Mouse (Mus musculus) myocyte (in vitro differentiated cells): ENCODE measurements at regions not wholly inside any gene's neighbourhood (a gene's known extent, or its start where the extent isn't known, plus 50 kb on each side); places are given as distances from the start of the nearest gene placed in this dataset.

Source experiments
- H3K27me3 ChIP-seq: one replicate; pipeline ENCODE4 v1.6.1; 2011; ENCODE audit not compliant: control insufficient read depth, insufficient read depth, insufficient read length
- H3K36me3 ChIP-seq: one replicate; pipeline ENCODE4 v1.6.1; 2011; ENCODE audit not compliant: control insufficient read depth, insufficient read depth
- H3K4me2 ChIP-seq: one replicate; pipeline ENCODE4 v1.6.1; 2011; ENCODE audit warnings: low read depth, control low read depth
- H3K4me3 ChIP-seq: one replicate; pipeline ENCODE4 v1.5.1; 2011; ENCODE audit warnings: mild to moderate bottlenecking, control low read depth, moderate library complexity
- H3K79me2 ChIP-seq: one replicate; pipeline ENCODE4 v1.6.1; 2011; ENCODE audit not compliant: control insufficient read depth, insufficient read depth
- H3ac ChIP-seq: one replicate; pipeline ENCODE4 v1.6.1; 2011; ENCODE audit not compliant: control insufficient read depth, insufficient read length
- CEBPB ChIP-seq: IDR thresholded peaks from 2 replicates; pipeline ENCODE4 v1.6.1; 2011; ENCODE audit warnings: mild to moderate bottlenecking, moderate library complexity; ENCODE audit not compliant: poor library complexity, insufficient read depth, severe bottlenecking
- E2F4 ChIP-seq: IDR thresholded peaks from one replicate; pipeline ENCODE4 v1.6.1; 2011; ENCODE audit warnings: mild to moderate bottlenecking, control low read depth, moderate library complexity; ENCODE audit not compliant: insufficient read depth
- MAX ChIP-seq: IDR thresholded peaks from one replicate; pipeline ENCODE4 v1.6.1; 2011; ENCODE audit warnings: low read depth, mild to moderate bottlenecking, control low read depth
- MYOD1 ChIP-seq, 3 experiments: IDR thresholded peaks; one replicate each; pipeline ENCODE4 v1.6.1; 2011; ENCODE audit warnings: control low read depth in 2 of 3, low read depth in 2 of 3, mild to moderate bottlenecking in 2 of 3, moderate library complexity in 1 of 3; ENCODE audit not compliant: insufficient read length in 2 of 3, control insufficient read depth in 1 of 3
- MYOG ChIP-seq, 3 experiments: IDR thresholded peaks; one replicate each; pipeline ENCODE4 v1.6.1; 2011; ENCODE audit warnings: control low read depth in 2 of 3, low read depth in 2 of 3, mild to moderate bottlenecking in 2 of 3; ENCODE audit not compliant: insufficient read length in 2 of 3, control insufficient read depth in 1 of 3, insufficient read depth in 1 of 3
- POLR2A ChIP-seq: IDR thresholded peaks from one replicate; pipeline ENCODE4 v1.6.1; 2011; ENCODE audit warnings: low read depth, mild to moderate bottlenecking, control low read depth, moderate library complexity; ENCODE audit not compliant: insufficient read length
- POLR2AphosphoS2 ChIP-seq: IDR thresholded peaks from one replicate; pipeline ENCODE4 v1.6.1; 2011; ENCODE audit warnings: low read depth, control low read depth; ENCODE audit not compliant: insufficient read length
- REST ChIP-seq: IDR thresholded peaks from one replicate; pipeline ENCODE4 v1.6.1; 2011; ENCODE audit warnings: mild to moderate bottlenecking, control low read depth, moderate library complexity; ENCODE audit not compliant: insufficient read depth, insufficient read length
- SRF ChIP-seq: IDR thresholded peaks from one replicate; pipeline ENCODE4 v1.6.1; 2011; ENCODE audit warnings: low read depth; ENCODE audit not compliant: control insufficient read depth, insufficient read length
- TCF12 ChIP-seq: IDR thresholded peaks from one replicate; pipeline ENCODE4 v1.6.1; 2011; ENCODE audit warnings: mild to moderate bottlenecking, control low read depth; ENCODE audit not compliant: poor library complexity, insufficient read depth, severe bottlenecking
- TCF3 ChIP-seq: IDR thresholded peaks from one replicate; pipeline ENCODE4 v1.6.1; 2011; ENCODE audit warnings: low read depth, control low read depth; ENCODE audit not compliant: insufficient read length
- USF1 ChIP-seq: IDR thresholded peaks from one replicate; pipeline ENCODE4 v1.6.1; 2011; ENCODE audit warnings: low read depth, mild to moderate bottlenecking, control low read depth, moderate library complexity

DNA sequence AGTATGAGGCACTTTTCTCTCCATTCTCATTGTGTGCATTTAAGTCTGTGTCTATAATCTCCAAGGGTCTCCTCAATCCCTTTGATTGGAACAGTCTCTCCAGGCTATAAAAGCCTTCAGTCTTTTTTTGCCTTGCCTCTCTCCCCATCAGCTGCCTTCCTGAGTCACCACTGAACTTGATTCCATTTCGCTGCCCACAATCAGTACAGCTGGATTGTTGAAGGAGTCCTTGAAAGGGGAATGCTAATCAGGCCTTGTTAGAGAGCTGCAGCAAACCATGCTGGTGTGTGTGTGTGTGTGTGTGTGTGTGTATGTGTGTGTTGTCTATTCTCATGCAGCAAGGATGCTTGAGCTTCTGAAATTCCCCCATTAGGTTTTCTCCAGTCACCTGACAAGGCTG, 129.3 kb upstream of the Parp11 start:
- H3K4me2 ChIP-seq: no peak overlapping the region
- H3K27me3 ChIP-seq: peaks cover 5% of the 10 kb centered on the region
- no peaks in the 10 kb centered on the region for H3K79me2 ChIP-seq
- H3K4me3 ChIP-seq: no peak overlapping the region
- no peak for TF ChIP-seq REST
- no peak for TF ChIP-seq USF1
- no peaks in the 10 kb centered on the region for H3K36me3 ChIP-seq
- H3ac ChIP-seq: no peak overlapping the region

DNA sequence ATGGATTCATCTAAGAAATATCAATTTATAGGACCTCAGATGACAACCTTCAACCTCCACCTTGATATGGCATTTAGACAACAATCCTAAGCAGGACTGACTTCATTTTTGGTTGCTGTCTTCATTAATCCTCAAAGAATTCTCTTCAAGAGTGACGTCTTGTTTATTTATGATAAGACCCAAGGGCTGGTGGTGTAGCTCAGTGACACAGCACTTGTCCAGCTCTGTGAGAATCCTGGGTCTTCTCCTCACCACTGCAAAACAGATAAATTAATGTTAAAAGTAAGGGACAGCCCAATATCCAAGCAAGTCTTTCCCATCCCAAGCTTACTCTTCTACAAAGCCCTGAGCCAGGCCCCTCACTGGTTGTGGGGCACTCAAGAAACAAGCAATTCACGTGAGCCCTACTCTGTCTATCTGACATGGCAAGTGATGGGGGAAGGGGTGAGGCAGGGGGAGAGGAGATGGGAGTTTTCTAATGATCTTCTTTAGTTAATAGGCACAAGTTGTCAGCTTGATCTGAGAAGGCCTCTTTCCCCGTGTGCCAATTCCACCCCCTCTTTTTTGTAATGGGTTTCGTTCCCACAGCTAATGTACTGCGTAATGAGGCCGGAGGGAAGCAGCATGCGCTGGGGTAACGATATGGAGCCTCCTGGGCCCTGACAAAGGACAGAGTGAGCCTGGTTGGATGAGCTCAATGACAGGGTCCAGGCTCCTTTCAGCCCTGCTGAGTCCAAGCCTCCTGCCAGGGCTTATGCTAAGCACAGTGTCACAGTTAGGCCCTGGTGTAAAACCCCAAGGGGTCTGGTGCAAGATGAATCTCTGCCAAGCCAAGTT, 127.7 kb upstream of the Parp11 start:
- Histone ChIP-seq H3K27me3 (peaks cover 5% of the 10 kb centered on the region), H3K4me2 (no peak overlapping the region), H3ac (no peak overlapping the region), H3K36me3 (no peaks in the 10 kb centered on the region), H3K79me2 (no peaks in the 10 kb centered on the region), H3K4me3 (no peak overlapping the region)
- TF ChIP-seq MAX: no peak
- no peak for TF ChIP-seq USF1
- no peak for TF ChIP-seq POLR2A
- no peak for TF ChIP-seq E2F4
- no peak for TF ChIP-seq SRF
- TF ChIP-seq MYOG (IDR thresholded peaks at IDR 0.05; ENCODE audit: control insufficient read depth in 1 of 3, insufficient read depth in 1 of 3, insufficient read length in 2 of 3, low read depth in 2 of 3): no peak
- TF ChIP-seq REST: no peak
- no peak for TF ChIP-seq TCF12
- TF ChIP-seq TCF3: no peak
- TF ChIP-seq MYOD1 (IDR thresholded peaks at IDR 0.05; ENCODE audit: control insufficient read depth in 1 of 3, insufficient read length in 2 of 3, low read depth in 2 of 3): no peak
- TF ChIP-seq POLR2AphosphoS2: no peak

DNA sequence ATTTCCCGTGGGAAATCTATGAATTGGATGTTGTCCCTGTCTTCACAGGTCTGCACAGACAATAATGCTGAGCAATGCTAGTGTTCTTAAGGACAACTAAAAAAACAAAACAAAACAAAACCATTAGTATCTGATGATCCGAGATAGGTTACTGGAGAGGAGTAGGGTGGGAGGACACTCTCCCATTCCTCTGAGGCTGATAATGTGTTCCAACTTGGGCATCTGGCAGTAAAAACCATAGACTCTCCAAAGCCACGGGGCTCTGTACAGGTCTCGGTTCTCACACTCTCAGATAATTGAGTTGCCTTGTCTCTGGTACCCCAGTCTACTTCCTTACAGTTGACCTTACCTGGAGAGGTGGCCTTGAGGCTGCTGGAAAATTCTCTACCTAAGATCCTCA, 126.0 kb upstream of the Parp11 start:
- TF ChIP-seq MYOG (IDR thresholded peaks at IDR 0.05; ENCODE audit: control insufficient read depth in 1 of 3, insufficient read depth in 1 of 3, insufficient read length in 2 of 3, low read depth in 2 of 3): no peak
- no peak for TF ChIP-seq POLR2A
- no peak for TF ChIP-seq TCF12
- TF ChIP-seq REST: no peak
- TF ChIP-seq USF1: no peak
- TF ChIP-seq SRF: no peak
- TF ChIP-seq MAX: no peak
- TF ChIP-seq POLR2AphosphoS2: no peak
- no peak for TF ChIP-seq CEBPB
- no peak for TF ChIP-seq TCF3
- TF ChIP-seq E2F4: no peak
- TF ChIP-seq MYOD1 (IDR thresholded peaks at IDR 0.05; ENCODE audit: control insufficient read depth in 1 of 3, insufficient read length in 2 of 3, low read depth in 2 of 3): no peak
- Histone ChIP-seq H3K27me3 (no peaks in the 10 kb centered on the region), H3K79me2 (no peaks in the 10 kb centered on the region), H3K36me3 (no peaks in the 10 kb centered on the region), H3K4me3 (no peak overlapping the region), H3K4me2 (no peak overlapping the region), H3ac (no peak overlapping the region)

DNA sequence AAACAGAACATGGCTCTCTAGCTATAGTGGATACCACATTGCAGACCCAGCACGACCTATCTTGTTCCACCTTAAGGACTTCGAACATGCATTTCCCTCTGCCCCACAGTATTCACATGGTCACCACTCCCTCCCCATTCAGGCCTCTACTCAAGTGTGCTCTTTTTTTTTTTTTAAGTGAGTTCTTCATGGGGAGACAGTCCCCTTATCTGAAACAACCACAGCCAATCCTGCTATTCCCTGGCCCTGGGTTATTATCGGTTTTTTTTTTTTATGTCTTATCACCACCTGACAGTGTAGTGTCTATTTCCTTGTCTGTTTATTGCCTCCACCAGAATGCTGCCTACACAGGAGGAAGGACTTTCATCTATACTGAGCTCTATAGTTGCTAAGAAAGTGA, 125.6 kb upstream of the Parp11 start:
- no peak overlapping the region for H3K4me2 ChIP-seq

DNA sequence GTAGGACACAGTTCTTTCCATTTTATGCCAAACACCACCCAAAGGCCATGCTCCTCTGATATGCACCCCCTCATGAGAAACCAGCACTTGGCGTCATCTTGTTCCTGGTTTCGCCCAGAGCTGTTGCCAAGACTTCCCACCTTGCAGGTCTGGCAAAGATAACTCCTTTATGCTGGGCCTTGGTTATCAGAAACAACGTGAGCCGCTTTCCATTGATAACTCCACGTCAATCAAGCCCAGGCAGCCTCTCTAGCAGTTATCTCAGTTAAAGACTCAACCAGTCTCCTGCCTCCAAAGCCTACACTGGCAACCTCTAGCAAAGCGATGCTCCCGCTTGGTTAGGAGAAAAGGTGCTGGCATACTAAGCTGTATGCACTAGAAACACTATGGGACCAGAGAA, 124.2 kb upstream of the Parp11 start:
- H3K27me3 ChIP-seq: no peaks in the 10 kb centered on the region
- no peak overlapping the region for H3ac ChIP-seq
- TF ChIP-seq POLR2AphosphoS2: no peak
- no peaks in the 10 kb centered on the region for H3K36me3 ChIP-seq
- no peaks in the 10 kb centered on the region for H3K79me2 ChIP-seq
- H3K4me2 ChIP-seq: no peak overlapping the region
- no peak overlapping the region for H3K4me3 ChIP-seq

More for the DNA sequence above, 125.6 kb upstream of the Parp11 start:
- TF ChIP-seq E2F4 (no peak), SRF (no peak), MYOD1 (IDR thresholded peaks at IDR 0.05; ENCODE audit: control insufficient read depth in 1 of 3, insufficient read length in 2 of 3, low read depth in 2 of 3) (no peak), CEBPB (no peak), USF1 (no peak), MYOG (IDR thresholded peaks at IDR 0.05; ENCODE audit: control insufficient read depth in 1 of 3, insufficient read depth in 1 of 3, insufficient read length in 2 of 3, low read depth in 2 of 3) (no peak), MAX (no peak), POLR2A (no peak), POLR2AphosphoS2 (no peak), TCF3 (no peak), REST (no peak), TCF12 (no peak)
- Histone ChIP-seq H3ac (no peak overlapping the region), H3K27me3 (no peaks in the 10 kb centered on the region), H3K36me3 (no peaks in the 10 kb centered on the region), H3K4me3 (no peak overlapping the region), H3K79me2 (no peaks in the 10 kb centered on the region)
